Mouse (Mus musculus) hindbrain, embryonic 11.5 days (tissue): Measurements from ENCODE around the gene Mvp. TPM values are rescaled to one million over a fixed set of nuclear protein-coding genes. Genes with fewer than 3 reads are reported as not detected.

Experiments used
- ATAC-seq: fragments of 200-750 bp; cut with Nextera tagmentation; 2 replicates; pipeline ENCODE4 v1.8.0; 2017; ENCODE audit warnings: mild to moderate bottlenecking, moderate TSS enrichment, moderate library complexity; ENCODE audit not compliant: low FRiP score
- DNase-seq: peaks from one replicate; pipeline ENCODE4 v3.0.0-alpha.2; 2015; ENCODE audit warnings: low spot score
- H3K27ac ChIP-seq: fragments of 300-500 bp; sonication (generic); 2 replicates; pipeline ENCODE4 v1.5.1; 2014; ENCODE audit warnings: mild to moderate bottlenecking, low read depth, low read length
- H3K27me3 ChIP-seq: fragments of 300-500 bp; sonication (generic); 2 replicates; pipeline ENCODE4 v1.6.1; 2014; ENCODE audit warnings: mild to moderate bottlenecking, low read length, moderate library complexity, mixed read lengths; ENCODE audit not compliant: control insufficient read depth, insufficient read depth
- H3K36me3 ChIP-seq: fragments of 300-500 bp; sonication (generic); 2 replicates; pipeline ENCODE4 v1.6.1; 2014; ENCODE audit warnings: mild to moderate bottlenecking, low read length, moderate library complexity, mixed read lengths; ENCODE audit not compliant: control insufficient read depth, insufficient read depth
- H3K4me1 ChIP-seq: fragments of 300-500 bp; sonication (generic); replicated peaks from 2 replicates; pipeline ENCODE4 v1.6.1; 2014; ENCODE audit warnings: low read length, mixed read lengths; ENCODE audit not compliant: control insufficient read depth, insufficient read depth
- H3K4me2 ChIP-seq: fragments of 300-500 bp; sonication (generic); replicated peaks from 2 replicates; pipeline ENCODE4 v1.6.1; 2014; ENCODE audit warnings: mild to moderate bottlenecking, low read depth, low read length
- H3K4me3 ChIP-seq: fragments of 300-500 bp; sonication (generic); 2 replicates; pipeline ENCODE4 v1.5.1; 2014; ENCODE audit warnings: low read depth, low read length
- H3K9ac ChIP-seq: fragments of 300-500 bp; sonication (generic); 2 replicates; pipeline ENCODE4 v1.6.1; 2014; ENCODE audit warnings: low read depth, low read length
- H3K9me3 ChIP-seq: fragments of 300-500 bp; sonication (generic); 2 replicates; pipeline ENCODE4 v1.6.1; 2016; ENCODE audit warnings: low read length; ENCODE audit not compliant: control insufficient read depth
- WGBS: fragments of 180-500 bp; shearing (Covaris S2); extraction: QIAGEN DNeasy Blood & Tissue Kit; methylation state at CpG from one replicate; pipeline ENCODE4 v1.1.7; 2014; 5-methylcytosine and 5-hydroxymethylcytosine counted together
- polyA plus RNA-seq: library from polyadenylated mRNA; unstranded; fragments of >200 nt; fragmentation: Nextera tagmentation; extraction: Ambion mirVana; gene quantifications from 2 replicates; pipeline ENCODE4 v1.2.1, GENCODE M21; 2014

Mvp gene
- polyA plus RNA-seq, 1 experiment from 2014 or later = 3.4 TPM

DNA sequence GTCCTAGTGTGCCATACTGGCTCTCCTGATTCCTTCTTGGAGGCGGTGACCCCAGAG is 38.7 kb downstream of the Mvp start, which contains the start of gene Cdipt:
TSS of gene Cdipt (plus strand) at position 22 of the 57 bp plus-strand sequence.
- Histone ChIP-seq H3K9me3 (no peaks in the 10 kb centered on the region), H3K36me3 (peaks cover 4% of the 10 kb centered on the region; the same call in 1 of the 2 replicates), H3K4me2 (peak within 1 kb of the TSS; percentile 58), H3K9ac (peak within 1 kb of the TSS; percentile 99), H3K4me1 (no peaks in the 10 kb centered on the region), H3K27me3 (no peaks in the 10 kb centered on the region), H3K4me3 (peak within 1 kb of the TSS; percentile 98), H3K27ac (peak within 1 kb of the TSS; percentile 88)
- DNase-seq (no peak), ATAC-seq (no peak)
- 6% methylated on average over 1 of the region's 1 CpGs for WGBS

DNA sequence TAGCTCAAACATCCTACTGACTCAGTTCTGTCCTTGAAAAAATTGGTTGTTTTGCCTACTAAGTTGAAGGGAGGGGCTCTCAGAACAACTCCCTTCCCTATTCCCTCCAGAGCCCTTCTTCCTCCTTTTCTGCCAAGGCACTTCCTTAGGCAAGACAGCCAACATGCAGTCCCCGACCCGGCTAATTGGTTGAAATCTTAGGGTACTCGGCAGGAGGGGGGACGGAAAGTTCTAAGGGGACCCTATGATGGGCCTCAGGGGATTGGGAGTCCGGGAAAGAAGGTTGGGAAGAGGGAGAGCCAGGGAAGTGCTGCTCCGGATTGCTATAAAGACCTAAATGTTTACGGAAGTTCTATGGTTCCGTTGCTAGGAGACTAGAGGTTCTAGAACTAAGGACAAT is 38.9 kb downstream of the Mvp start:
- no peak overlapping the region for H3K9ac ChIP-seq
- H3K27me3 ChIP-seq = no peaks in the 10 kb centered on the region
- 16% methylated on average over 8 of the region's 8 CpGs for WGBS
- peaks cover 4% of the 10 kb centered on the region; the same call in 1 of the 2 replicates for H3K36me3 ChIP-seq
- H3K4me3 ChIP-seq = peak overlapping the region; percentile 98; the same call in 1 of the 2 replicates
- peak overlapping the region; percentile 58 for H3K4me2 ChIP-seq
- DNase-seq (no peak), ATAC-seq (peak; percentile 25)
- no peaks in the 10 kb centered on the region for H3K9me3 ChIP-seq
- H3K27ac ChIP-seq = no peak overlapping the region; the same call in 1 of the 2 replicates
- H3K4me1 ChIP-seq = no peaks in the 10 kb centered on the region

DNA sequence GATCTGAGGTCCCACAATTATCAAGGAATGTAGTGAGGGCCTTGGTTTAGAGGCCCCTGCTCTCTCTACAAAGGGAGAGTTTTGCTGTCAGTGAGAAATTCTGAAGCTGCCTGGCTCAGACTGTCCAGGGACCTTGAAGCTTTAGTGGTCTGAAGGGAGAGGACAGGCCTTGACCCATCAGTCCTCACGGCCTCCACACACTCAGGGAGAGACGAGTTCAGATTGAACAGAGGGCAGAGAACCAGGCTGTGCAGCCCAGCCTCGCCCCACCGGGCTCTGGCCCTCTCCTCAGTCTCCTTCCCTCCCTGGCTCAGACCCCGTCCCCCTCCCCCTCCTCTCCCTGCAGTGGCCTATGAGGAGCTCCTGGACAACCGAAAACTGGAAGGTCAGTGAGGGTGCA is 47.1 kb downstream of the Mvp start:
- Histone ChIP-seq H3K27ac (no peak overlapping the region), H3K36me3 (no peaks in the 10 kb centered on the region), H3K9me3 (no peaks in the 10 kb centered on the region), H3K9ac (no peak overlapping the region), H3K4me2 (no peak overlapping the region), H3K27me3 (peaks cover under 1% of the 10 kb centered on the region; the same call in 1 of the 2 replicates), H3K4me3 (no peak overlapping the region), H3K4me1 (no peaks in the 10 kb centered on the region)
- DNase-seq (no peak), ATAC-seq (no peak)
- 67% methylated on average over 6 of the region's 6 CpGs for WGBS

DNA sequence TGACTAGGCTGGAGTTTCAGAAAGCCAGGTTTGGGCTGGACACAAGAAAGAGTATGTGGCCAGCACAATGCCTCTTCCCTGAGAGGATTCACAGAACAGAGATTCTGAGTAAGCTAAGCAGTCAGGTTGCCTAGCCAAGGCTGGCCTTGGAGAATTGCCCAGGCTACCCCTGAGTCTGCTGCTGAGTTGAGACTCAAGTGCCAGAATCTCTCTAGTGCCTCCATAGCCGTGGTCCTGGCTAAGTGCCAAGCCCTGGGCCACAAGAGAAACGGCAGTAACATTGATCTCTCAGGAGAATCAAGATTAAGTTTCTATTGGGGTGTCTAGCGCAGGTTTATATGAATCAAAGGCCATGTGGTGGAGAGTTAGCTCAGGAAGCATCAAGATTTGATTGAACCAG is 48.9 kb downstream of the Mvp start:
- WGBS = 79% methylated on average over 3 of the region's 3 CpGs
- Histone ChIP-seq H3K4me3 (no peak overlapping the region), H3K9me3 (no peaks in the 10 kb centered on the region), H3K36me3 (no peaks in the 10 kb centered on the region), H3K4me1 (no peaks in the 10 kb centered on the region), H3K27me3 (peaks cover 2% of the 10 kb centered on the region; the same call in 1 of the 2 replicates), H3K4me2 (no peak overlapping the region), H3K27ac (no peak overlapping the region), H3K9ac (no peak overlapping the region)
- ATAC-seq = no peak
- DNase-seq = no peak

DNA sequence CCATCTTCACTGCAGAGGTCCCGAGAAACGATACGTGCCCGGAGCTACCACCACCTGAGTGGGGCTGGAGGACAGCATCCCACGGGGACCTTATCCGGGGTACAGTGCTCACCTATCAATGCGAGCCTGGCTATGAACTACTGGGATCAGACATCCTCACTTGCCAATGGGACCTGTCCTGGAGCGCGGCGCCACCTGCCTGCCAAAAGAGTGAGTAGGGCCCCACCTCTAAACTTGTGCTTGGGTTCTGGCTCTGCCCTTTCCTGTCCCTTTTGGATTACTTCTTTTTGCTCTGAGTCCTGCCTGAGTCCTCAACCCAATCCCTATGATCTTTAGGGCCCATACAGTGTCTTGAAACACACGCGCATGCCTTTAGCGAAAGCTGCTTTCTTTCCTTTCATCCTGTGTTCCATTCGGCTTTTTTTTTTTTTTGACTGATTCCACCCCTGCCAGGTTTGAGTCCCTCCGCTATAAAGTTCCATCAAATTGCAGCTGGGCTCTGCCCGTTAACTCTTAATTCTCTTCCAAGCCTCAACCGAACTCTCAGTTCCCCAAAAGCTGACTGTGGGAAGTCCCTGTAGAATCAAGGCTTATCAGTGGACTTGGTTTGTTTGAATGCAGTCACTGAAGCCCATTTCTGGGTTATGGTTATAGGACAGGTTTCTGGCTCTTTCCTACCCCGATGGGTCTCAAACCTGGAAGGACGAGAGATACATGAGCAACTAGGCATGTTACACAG is 50.7 kb downstream of the Mvp start:
- no peak overlapping the region for H3K9ac ChIP-seq
- DNase-seq (peak; percentile 42), ATAC-seq (no peak)
- H3K9me3 ChIP-seq = no peaks in the 10 kb centered on the region
- no peak overlapping the region for H3K4me2 ChIP-seq
- no peaks in the 10 kb centered on the region for H3K36me3 ChIP-seq
- peaks cover 2% of the 10 kb centered on the region; the same call in 1 of the 2 replicates for H3K27me3 ChIP-seq
- H3K4me1 ChIP-seq = no peaks in the 10 kb centered on the region
- H3K27ac ChIP-seq = no peak overlapping the region
- no peak overlapping the region for H3K4me3 ChIP-seq
- 27% methylated on average over 19 of the region's 19 CpGs for WGBS

DNA sequence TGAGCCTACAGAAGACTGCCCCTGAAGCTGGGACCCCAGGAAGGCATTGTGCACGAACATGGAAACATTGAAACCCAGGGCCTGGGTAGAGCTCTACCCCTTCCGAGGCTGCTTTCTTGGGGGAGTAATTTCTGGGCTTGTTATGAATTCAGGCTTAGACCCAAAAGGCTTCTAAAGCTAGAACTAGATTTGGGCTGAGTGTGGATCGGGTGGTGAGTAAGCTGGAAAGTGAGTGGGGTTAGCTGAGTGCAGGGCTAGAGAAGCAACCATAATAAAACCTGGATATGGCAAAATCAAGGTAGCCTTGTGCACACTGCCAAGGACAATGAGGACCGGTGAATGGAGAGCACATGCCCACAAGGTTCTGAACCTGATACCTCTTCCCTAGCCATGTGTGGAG is 52.5 kb downstream of the Mvp start:
- Histone ChIP-seq H3K36me3 (no peaks in the 10 kb centered on the region), H3K27me3 (peaks cover 2% of the 10 kb centered on the region; the same call in 1 of the 2 replicates), H3K27ac (no peak overlapping the region), H3K9ac (no peak overlapping the region), H3K9me3 (no peaks in the 10 kb centered on the region), H3K4me1 (no peaks in the 10 kb centered on the region), H3K4me2 (no peak overlapping the region), H3K4me3 (no peak overlapping the region)
- ATAC-seq (no peak), DNase-seq (no peak)
- 92% methylated on average over 4 of the region's 4 CpGs for WGBS

DNA sequence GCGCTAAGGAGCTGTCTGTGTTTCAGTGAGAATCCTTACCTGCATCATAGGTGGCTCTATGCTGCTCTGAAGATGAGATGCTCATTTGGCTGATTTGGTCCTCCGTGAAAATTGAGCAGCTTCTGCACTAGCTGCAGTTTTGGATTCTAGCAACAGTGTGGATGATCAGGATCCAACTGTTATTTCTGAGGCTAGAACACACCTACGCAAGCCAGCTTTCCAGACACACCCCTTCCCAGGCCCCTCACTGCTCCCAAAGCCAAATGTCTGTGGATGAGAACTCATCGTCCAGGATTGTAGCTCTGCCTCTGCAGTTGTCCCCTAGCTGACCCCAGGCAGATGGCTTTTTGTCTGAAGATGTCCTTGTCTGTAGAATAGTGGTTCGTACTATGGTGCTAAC is 53.3 kb downstream of the Mvp start:
- Histone ChIP-seq H3K9ac (no peak overlapping the region), H3K27me3 (peaks cover 2% of the 10 kb centered on the region; the same call in 1 of the 2 replicates), H3K9me3 (no peaks in the 10 kb centered on the region), H3K4me3 (no peak overlapping the region), H3K27ac (no peak overlapping the region), H3K36me3 (no peaks in the 10 kb centered on the region), H3K4me1 (no peaks in the 10 kb centered on the region), H3K4me2 (no peak overlapping the region)
- no peak for ATAC-seq
- DNase-seq = no peak
- WGBS = 86% methylated on average over 5 of the region's 5 CpGs

DNA sequence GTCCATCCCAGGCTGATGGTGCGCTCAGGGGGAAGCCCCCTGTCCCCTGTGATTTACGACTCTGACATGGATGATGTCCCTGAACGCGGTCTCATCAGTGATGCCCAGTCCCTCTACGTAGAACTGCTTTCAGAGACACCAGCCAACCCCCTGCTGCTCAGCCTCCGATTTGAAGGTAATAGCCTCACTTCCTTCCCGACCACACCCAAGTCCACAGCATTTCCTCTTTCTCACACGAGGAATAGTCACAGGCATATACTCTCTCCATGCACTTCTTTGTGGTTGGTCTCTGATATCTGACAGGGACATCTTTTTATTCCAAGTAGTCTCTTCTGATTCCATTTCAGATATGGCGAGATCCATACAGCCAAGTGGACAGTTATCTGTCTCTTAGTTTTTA is 54.6 kb downstream of the Mvp start:
- 69% methylated on average over 9 of the region's 9 CpGs for WGBS
- H3K9ac ChIP-seq = no peak overlapping the region
- H3K4me1 ChIP-seq = no peaks in the 10 kb centered on the region
- H3K27ac ChIP-seq = no peak overlapping the region
- H3K36me3 ChIP-seq = no peaks in the 10 kb centered on the region
- no peak overlapping the region for H3K4me3 ChIP-seq
- DNase-seq = no peak
- ATAC-seq = no peak
- H3K9me3 ChIP-seq = no peaks in the 10 kb centered on the region
- H3K27me3 ChIP-seq = peaks cover 2% of the 10 kb centered on the region; the same call in 1 of the 2 replicates
- no peak overlapping the region for H3K4me2 ChIP-seq

DNA sequence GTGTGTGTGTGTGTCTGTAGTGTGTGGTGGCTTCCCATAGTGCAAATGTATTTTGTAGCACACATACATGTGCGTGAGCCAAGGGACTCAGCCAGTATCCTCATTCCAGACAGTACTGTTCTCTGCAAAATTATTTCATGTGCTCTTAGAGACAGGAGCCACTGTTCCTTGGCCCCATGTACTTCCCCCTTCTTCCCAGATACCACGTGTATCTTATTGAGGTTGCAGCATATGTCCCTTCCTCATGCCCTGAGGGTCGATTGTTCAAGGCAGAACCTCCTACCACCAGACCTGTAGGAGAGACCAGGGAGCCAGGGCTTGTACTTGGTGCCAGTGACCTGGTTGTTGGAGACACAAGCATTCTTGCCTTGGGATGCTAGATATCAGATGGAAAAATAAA is 59.3 kb downstream of the Mvp start:
- no peak overlapping the region for H3K4me3 ChIP-seq
- WGBS = 63% methylated on average over 3 of the region's 3 CpGs
- no peaks in the 10 kb centered on the region for H3K36me3 ChIP-seq
- H3K27me3 ChIP-seq = peaks cover 16% of the 10 kb centered on the region
- H3K4me1 ChIP-seq = no peaks in the 10 kb centered on the region
- H3K9ac ChIP-seq = no peak overlapping the region
- H3K27ac ChIP-seq = no peak overlapping the region
- H3K4me2 ChIP-seq = no peak overlapping the region
- no peak for ATAC-seq
- H3K9me3 ChIP-seq = no peaks in the 10 kb centered on the region
- DNase-seq = no peak
